Mouse (Mus musculus) hindbrain, embryonic 11.5 days (tissue): ENCODE results near the gene A730061H03Rik. TPM values are rescaled to one million over a fixed set of nuclear protein-coding genes. Genes with fewer than 3 reads are reported as not detected.

Source experiments
- ATAC-seq: fragments of 200-750 bp; cut with Nextera tagmentation; 2 replicates; pipeline ENCODE4 v1.8.0; 2017; ENCODE audit warnings: mild to moderate bottlenecking, moderate TSS enrichment, moderate library complexity; ENCODE audit not compliant: low FRiP score
- DNase-seq: peaks from one replicate; pipeline ENCODE4 v3.0.0-alpha.2; 2015; ENCODE audit warnings: low spot score
- H3K27ac ChIP-seq: fragments of 300-500 bp; sonication (generic); 2 replicates; pipeline ENCODE4 v1.5.1; 2014; ENCODE audit warnings: mild to moderate bottlenecking, low read depth, low read length
- H3K27me3 ChIP-seq: fragments of 300-500 bp; sonication (generic); 2 replicates; pipeline ENCODE4 v1.6.1; 2014; ENCODE audit warnings: mild to moderate bottlenecking, low read length, moderate library complexity, mixed read lengths; ENCODE audit not compliant: control insufficient read depth, insufficient read depth
- H3K36me3 ChIP-seq: fragments of 300-500 bp; sonication (generic); 2 replicates; pipeline ENCODE4 v1.6.1; 2014; ENCODE audit warnings: mild to moderate bottlenecking, low read length, moderate library complexity, mixed read lengths; ENCODE audit not compliant: control insufficient read depth, insufficient read depth
- H3K4me1 ChIP-seq: fragments of 300-500 bp; sonication (generic); replicated peaks from 2 replicates; pipeline ENCODE4 v1.6.1; 2014; ENCODE audit warnings: low read length, mixed read lengths; ENCODE audit not compliant: control insufficient read depth, insufficient read depth
- H3K4me2 ChIP-seq: fragments of 300-500 bp; sonication (generic); replicated peaks from 2 replicates; pipeline ENCODE4 v1.6.1; 2014; ENCODE audit warnings: mild to moderate bottlenecking, low read depth, low read length
- H3K4me3 ChIP-seq: fragments of 300-500 bp; sonication (generic); 2 replicates; pipeline ENCODE4 v1.5.1; 2014; ENCODE audit warnings: low read depth, low read length
- H3K9ac ChIP-seq: fragments of 300-500 bp; sonication (generic); 2 replicates; pipeline ENCODE4 v1.6.1; 2014; ENCODE audit warnings: low read depth, low read length
- H3K9me3 ChIP-seq: fragments of 300-500 bp; sonication (generic); 2 replicates; pipeline ENCODE4 v1.6.1; 2016; ENCODE audit warnings: low read length; ENCODE audit not compliant: control insufficient read depth
- WGBS: fragments of 180-500 bp; shearing (Covaris S2); extraction: QIAGEN DNeasy Blood & Tissue Kit; methylation state at CpG from one replicate; pipeline ENCODE4 v1.1.7; 2014; 5-methylcytosine and 5-hydroxymethylcytosine counted together
- polyA plus RNA-seq: library from polyadenylated mRNA; unstranded; fragments of >200 nt; fragmentation: Nextera tagmentation; extraction: Ambion mirVana; gene quantifications from 2 replicates; pipeline ENCODE4 v1.2.1, GENCODE M21; 2014

Gene A730061H03Rik
- polyA plus RNA-seq, 1 experiment from 2014 or later = 0.52 TPM

DNA sequence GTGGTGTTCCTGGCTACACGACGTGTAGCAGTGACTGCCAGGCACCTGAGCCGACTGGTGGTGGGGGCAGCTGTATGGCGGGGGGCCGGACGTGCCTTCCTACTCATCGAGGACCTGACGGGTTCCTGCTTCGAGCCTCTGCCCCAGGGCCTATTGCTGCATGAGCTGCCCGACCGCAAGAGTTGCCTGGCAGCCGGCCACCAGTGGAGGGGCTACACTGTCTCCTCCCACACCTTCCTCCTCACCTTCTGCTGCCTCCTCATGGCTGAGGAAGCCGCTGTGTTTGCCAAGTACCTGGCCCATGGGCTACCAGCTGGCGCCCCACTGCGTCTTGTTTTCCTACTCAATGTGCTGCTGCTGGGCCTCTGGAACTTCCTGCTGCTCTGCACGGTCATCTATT is 16.2 kb upstream of the A730061H03Rik start:
- H3K36me3 ChIP-seq = peaks cover 2% of the 10 kb centered on the region; the same call in 1 of the 2 replicates
- 84% methylated on average over 16 of the region's 16 CpGs for WGBS
- no peak overlapping the region for H3K9ac ChIP-seq
- H3K27ac ChIP-seq = no peak overlapping the region
- H3K9me3 ChIP-seq = no peaks in the 10 kb centered on the region
- DNase-seq = no peak
- no peak overlapping the region for H3K4me3 ChIP-seq
- H3K4me1 ChIP-seq = peaks cover 3% of the 10 kb centered on the region; the same call in 1 of the 2 replicates
- H3K4me2 ChIP-seq = no peak overlapping the region
- no peaks in the 10 kb centered on the region for H3K27me3 ChIP-seq
- ATAC-seq = no peak

DNA sequence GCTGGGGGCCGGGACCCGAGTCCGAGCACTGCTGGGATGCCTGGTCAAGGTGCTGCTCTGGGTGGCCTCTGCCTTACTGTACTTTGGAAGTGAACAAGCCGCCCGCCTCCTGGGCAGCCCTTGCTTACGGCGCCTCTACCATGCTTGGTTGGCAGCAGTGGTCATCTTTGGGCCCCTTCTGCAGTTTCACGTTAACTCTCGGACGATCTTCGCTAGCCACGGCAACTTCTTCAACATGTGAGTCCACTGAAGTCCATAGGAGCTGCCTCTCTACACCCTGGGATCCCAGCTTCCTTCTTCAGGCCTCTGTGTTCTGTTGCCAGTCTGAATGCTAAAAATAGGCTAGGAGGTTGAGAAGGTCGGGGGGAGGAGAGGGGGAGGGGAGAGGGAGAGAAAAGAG is 15.5 kb upstream of the A730061H03Rik start:
- Histone ChIP-seq H3K36me3 (peaks cover 2% of the 10 kb centered on the region; the same call in 1 of the 2 replicates), H3K27me3 (no peaks in the 10 kb centered on the region), H3K4me1 (peaks cover 3% of the 10 kb centered on the region; the same call in 1 of the 2 replicates), H3K9me3 (no peaks in the 10 kb centered on the region), H3K4me3 (no peak overlapping the region), H3K27ac (no peak overlapping the region), H3K9ac (no peak overlapping the region), H3K4me2 (no peak overlapping the region)
- WGBS = 73% methylated on average over 13 of the region's 13 CpGs
- no peak for DNase-seq
- no peak for ATAC-seq

GRCm38 (mm10) chr14:55575302-55575701 is 15.1 kb upstream of the A730061H03Rik start, which contains the start of gene Fitm1:
Gene Fitm1 (plus strand): TSS chr14:55575617.
- WGBS = 75% methylated on average over 8 of the region's 8 CpGs
- Histone ChIP-seq H3K4me2 (no peak within 1 kb of the TSS), H3K9ac (no peak within 1 kb of the TSS), H3K4me3 (no peak within 1 kb of the TSS), H3K27me3 (no peaks in the 10 kb centered on the region), H3K9me3 (no peaks in the 10 kb centered on the region), H3K4me1 (peaks cover 3% of the 10 kb centered on the region; the same call in 1 of the 2 replicates), H3K27ac (no peak within 1 kb of the TSS), H3K36me3 (peaks cover 1% of the 10 kb centered on the region; the same call in 1 of the 2 replicates)
- DNase-seq = no peak
- ATAC-seq = no peak

GRCm38 (mm10) chr14:55571760-55572159 is 11.6 kb upstream of the A730061H03Rik start:
- ATAC-seq = no peak
- no peaks in the 10 kb centered on the region for H3K27me3 ChIP-seq

GRCm38 (mm10) chr14:55570588-55570987 is 10.4 kb upstream of the A730061H03Rik start:
- WGBS = 79% methylated on average over 2 of the region's 2 CpGs
- no peaks in the 10 kb centered on the region for H3K4me1 ChIP-seq
- no peak overlapping the region for H3K4me3 ChIP-seq
- no peak overlapping the region for H3K9ac ChIP-seq
- H3K36me3 ChIP-seq = peaks cover 2% of the 10 kb centered on the region; the same call in 1 of the 2 replicates
- no peak overlapping the region for H3K27ac ChIP-seq
- no peak overlapping the region for H3K4me2 ChIP-seq
- DNase-seq (no peak), ATAC-seq (no peak)
- H3K27me3 ChIP-seq = no peaks in the 10 kb centered on the region
- H3K9me3 ChIP-seq = no peaks in the 10 kb centered on the region

More at GRCm38 (mm10) chr14:55571760-55572159, 11.6 kb upstream of the A730061H03Rik start:
- H3K4me1 ChIP-seq = no peaks in the 10 kb centered on the region
- no peaks in the 10 kb centered on the region for H3K9me3 ChIP-seq
- H3K4me2 ChIP-seq = no peak overlapping the region
- DNase-seq = no peak
- H3K27ac ChIP-seq = no peak overlapping the region
- H3K36me3 ChIP-seq = no peaks in the 10 kb centered on the region
- no peak overlapping the region for H3K4me3 ChIP-seq
- no peak overlapping the region for H3K9ac ChIP-seq

- DNase-seq = no peak
- no peak for ATAC-seq
- Histone ChIP-seq H3K4me2 (no peak overlapping the region), H3K9ac (no peak overlapping the region), H3K27ac (no peak overlapping the region), H3K9me3 (no peaks in the 10 kb centered on the region), H3K36me3 (peaks cover 3% of the 10 kb centered on the region; the same call in 1 of the 2 replicates), H3K4me3 (no peak overlapping the region), H3K27me3 (no peaks in the 10 kb centered on the region), H3K4me1 (no peaks in the 10 kb centered on the region)
- 87% methylated on average over 3 of the region's 3 CpGs for WGBS
Measured at GRCm38 (mm10) chr14:55567496-55567895, 7.3 kb upstream of the A730061H03Rik start.

DNA sequence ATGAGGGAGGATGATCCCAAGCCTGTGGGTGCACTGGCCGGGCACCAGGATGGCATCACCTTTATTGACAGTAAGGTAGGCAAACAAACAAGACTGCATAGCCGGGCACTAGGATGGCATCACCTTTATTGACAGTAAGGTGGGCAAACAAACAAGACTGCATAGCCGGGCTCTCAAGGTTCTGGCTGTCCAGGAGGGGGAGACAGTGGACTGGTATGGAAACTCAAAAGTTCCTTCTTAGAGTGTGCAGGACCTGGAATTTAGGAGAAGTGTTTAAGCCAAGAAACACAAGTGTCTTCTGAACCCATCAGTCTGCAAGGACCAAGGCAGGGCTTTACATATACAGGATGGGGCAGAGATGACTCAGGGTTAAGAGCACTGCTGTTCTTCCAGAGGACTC is 5.5 kb upstream of the A730061H03Rik start:
- no peak for DNase-seq
- Histone ChIP-seq H3K9me3 (no peaks in the 10 kb centered on the region), H3K4me2 (no peak overlapping the region), H3K9ac (no peak overlapping the region), H3K4me1 (0 out of 2 replicates have a peak, but pooled peaks cover 4% of the 10 kb centered on the region), H3K27me3 (no peaks in the 10 kb centered on the region), H3K27ac (no peak overlapping the region), H3K36me3 (peaks cover 3% of the 10 kb centered on the region; the same call in 1 of the 2 replicates), H3K4me3 (no peak overlapping the region)
- 81% methylated on average over 3 of the region's 3 CpGs for WGBS
- no peak for ATAC-seq

DNA sequence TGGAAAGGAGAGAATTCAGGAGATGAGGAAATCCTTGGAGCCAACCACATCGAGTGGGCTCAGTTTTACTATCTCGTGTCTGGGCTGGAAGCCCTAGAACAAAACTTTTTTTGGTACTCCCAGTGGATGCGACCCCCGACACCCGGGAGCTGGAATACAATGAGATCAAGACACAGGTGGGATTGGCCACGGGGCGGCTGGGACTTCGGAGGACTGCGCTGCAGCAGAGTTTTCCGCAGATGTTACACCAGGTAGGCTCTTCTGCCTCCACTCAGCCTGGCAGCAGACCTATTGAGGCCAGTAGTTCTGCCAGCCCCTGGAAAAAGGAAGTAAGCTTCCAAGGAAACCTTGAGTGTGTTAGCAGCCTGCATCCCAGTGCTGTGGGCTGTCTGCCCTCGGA is 3.0 kb upstream of the A730061H03Rik start:
- DNase-seq (no peak), ATAC-seq (no peak)
- Histone ChIP-seq H3K9ac (no peak overlapping the region), H3K36me3 (peaks cover 3% of the 10 kb centered on the region; the same call in 1 of the 2 replicates), H3K4me1 (0 out of 2 replicates have a peak, but pooled peaks cover 4% of the 10 kb centered on the region), H3K27me3 (no peaks in the 10 kb centered on the region), H3K4me3 (no peak overlapping the region), H3K9me3 (no peaks in the 10 kb centered on the region), H3K4me2 (no peak overlapping the region), H3K27ac (no peak overlapping the region)
- 92% methylated on average over 11 of the region's 11 CpGs for WGBS

GRCm38 (mm10) chr14:55561860-55562259 is 1.7 kb upstream of the A730061H03Rik start:
- no peak for ATAC-seq
- no peak for DNase-seq
- Histone ChIP-seq H3K27ac (no peak overlapping the region), H3K27me3 (no peaks in the 10 kb centered on the region), H3K4me2 (no peak overlapping the region), H3K9me3 (no peaks in the 10 kb centered on the region), H3K4me3 (no peak overlapping the region), H3K9ac (no peak overlapping the region), H3K4me1 (0 out of 2 replicates have a peak, but pooled peaks cover 4% of the 10 kb centered on the region), H3K36me3 (peaks cover 3% of the 10 kb centered on the region; the same call in 1 of the 2 replicates)
- WGBS = 88% methylated on average over 10 of the region's 10 CpGs
